Mouse (Mus musculus): ENCODE measurements around the gene Tenm2. TPM values are rescaled to one million over a fixed set of nuclear protein-coding genes. Genes with fewer than 3 reads are reported as not detected.

Gene Tenm2
- polyA plus RNA-seq, 1 experiment from 2014 or later: 6.7 TPM

DNA sequence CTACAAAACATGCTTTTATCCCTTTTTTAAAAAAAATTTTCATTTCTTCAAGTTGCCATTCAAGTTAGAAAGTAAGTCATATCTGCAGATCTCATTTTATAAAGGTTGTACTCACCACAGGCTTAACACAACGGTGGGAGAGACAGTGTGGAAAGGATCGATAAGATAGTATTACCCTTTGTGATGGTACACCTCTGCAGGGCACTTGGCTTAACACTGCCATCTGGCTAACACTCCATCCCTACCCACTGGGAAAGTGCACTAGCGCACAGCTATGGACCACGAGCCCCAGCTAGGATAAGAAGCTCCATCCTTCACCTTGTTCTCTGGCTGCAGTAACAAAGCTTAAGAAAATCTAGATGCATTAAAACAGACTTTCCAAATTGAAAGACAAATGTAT is 194.5 kb downstream of the Tenm2 start:
- peak; percentile 86 for DNase-seq (ENCODE audit: low spot score, missing footprints)
- Histone ChIP-seq H3K36me3 (ENCODE audit: control insufficient read depth, insufficient read depth, low read length) (no peaks in the 10 kb centered on the region), H3K27me3 (ENCODE audit: control insufficient read depth, insufficient read depth, low read length) (no peaks in the 10 kb centered on the region), H3K4me1 (ENCODE audit: control insufficient read depth, insufficient read depth, low read length) (peaks cover 8% of the 10 kb centered on the region; the same call in 1 of the 2 replicates), H3K4me3 (ENCODE audit: low read depth, low read length) (no peak overlapping the region), H3K27ac (ENCODE audit: low read depth, low read length) (no peak overlapping the region), H3K9me3 (ENCODE audit: control insufficient read depth, low read length) (no peaks in the 10 kb centered on the region), H3K4me2 (no peak overlapping the region), H3K9ac (ENCODE audit: low read length) (no peak overlapping the region)
- ATAC-seq (ENCODE audit: low FRiP score): no peak
- 69% methylated on average over 4 of the region's 4 CpGs for WGBS

DNA sequence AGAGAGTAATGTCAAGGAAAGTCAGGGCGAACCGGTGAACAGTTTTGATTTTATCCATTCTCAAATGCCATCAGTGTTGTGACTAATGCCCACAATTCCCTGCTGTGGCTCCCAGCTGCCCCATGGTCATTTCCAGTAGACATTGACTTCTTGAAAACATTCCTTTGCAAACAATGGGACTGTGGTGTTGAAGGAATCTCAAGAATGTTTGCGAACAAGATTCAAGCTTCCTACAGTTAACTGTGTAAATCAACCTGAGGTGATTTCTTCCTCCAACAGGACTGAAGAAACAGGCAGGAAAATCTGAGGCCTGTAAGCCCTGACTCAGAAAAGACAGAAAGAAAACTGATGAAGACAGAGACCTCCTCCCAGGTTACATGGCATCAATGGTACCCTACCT is 196.5 kb downstream of the Tenm2 start:
- no peaks in the 10 kb centered on the region for H3K9me3 ChIP-seq (ENCODE audit: control insufficient read depth, low read length)
- no peak for ATAC-seq (ENCODE audit: low FRiP score)

GRCm38 (mm10) chr11:37031305-37032055 is 204.3 kb downstream of the Tenm2 start:
- no peaks in the 10 kb centered on the region for H3K9me3 ChIP-seq (ENCODE audit: control insufficient read depth, low read length)
- H3K4me1 ChIP-seq (ENCODE audit: control insufficient read depth, insufficient read depth, low read length): peaks cover 4% of the 10 kb centered on the region; the same call in 1 of the 2 replicates
- no peak for DNase-seq (ENCODE audit: low spot score, missing footprints)
- H3K36me3 ChIP-seq (ENCODE audit: control insufficient read depth, insufficient read depth, low read length): no peaks in the 10 kb centered on the region
- 44% methylated on average over 7 of the region's 7 CpGs for WGBS
- no peak overlapping the region for H3K27ac ChIP-seq (ENCODE audit: low read depth, low read length)
- H3K27me3 ChIP-seq (ENCODE audit: control insufficient read depth, insufficient read depth, low read length): no peaks in the 10 kb centered on the region
- no peak for ATAC-seq (ENCODE audit: low FRiP score)
- no peak overlapping the region for H3K4me2 ChIP-seq
- H3K4me3 ChIP-seq (ENCODE audit: low read depth, low read length): no peak overlapping the region
- no peak overlapping the region for H3K9ac ChIP-seq (ENCODE audit: low read length)

More for the DNA sequence above, 196.5 kb downstream of the Tenm2 start:
- DNase-seq (ENCODE audit: low spot score, missing footprints): no peak
- Histone ChIP-seq H3K27me3 (ENCODE audit: control insufficient read depth, insufficient read depth, low read length) (no peaks in the 10 kb centered on the region), H3K4me2 (no peak overlapping the region), H3K36me3 (ENCODE audit: control insufficient read depth, insufficient read depth, low read length) (no peaks in the 10 kb centered on the region), H3K27ac (ENCODE audit: low read depth, low read length) (no peak overlapping the region), H3K9ac (ENCODE audit: low read length) (no peak overlapping the region), H3K4me3 (ENCODE audit: low read depth, low read length) (no peak overlapping the region), H3K4me1 (ENCODE audit: control insufficient read depth, insufficient read depth, low read length) (peaks cover 8% of the 10 kb centered on the region; the same call in 1 of the 2 replicates)
- WGBS: 81% methylated on average over 3 of the region's 3 CpGs

DNA sequence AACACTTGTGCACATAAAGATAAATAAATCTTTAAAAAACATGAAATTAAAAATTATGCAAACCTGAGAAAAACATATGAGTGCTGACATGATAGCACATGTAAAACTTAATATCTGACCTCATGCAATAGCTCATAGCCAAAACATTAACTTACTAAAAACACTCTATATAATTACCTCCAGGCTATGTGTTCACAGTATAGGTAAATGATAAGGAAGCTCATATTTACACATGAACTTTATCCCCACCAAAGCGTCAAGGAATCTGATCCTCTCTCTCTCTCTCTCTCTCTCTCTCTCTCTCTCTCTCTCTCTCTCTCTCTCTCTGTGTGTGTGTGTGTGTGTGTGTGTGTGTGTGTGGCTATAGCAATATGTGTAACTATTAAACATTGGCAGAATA is 223.9 kb downstream of the Tenm2 start:
- Histone ChIP-seq H3K27me3 (ENCODE audit: control insufficient read depth, insufficient read depth, low read length) (no peaks in the 10 kb centered on the region), H3K9ac (ENCODE audit: low read length) (no peak overlapping the region), H3K9me3 (ENCODE audit: control insufficient read depth, low read length) (no peaks in the 10 kb centered on the region), H3K4me2 (no peak overlapping the region), H3K36me3 (ENCODE audit: control insufficient read depth, insufficient read depth, low read length) (no peaks in the 10 kb centered on the region), H3K4me3 (ENCODE audit: low read depth, low read length) (no peak overlapping the region), H3K4me1 (ENCODE audit: control insufficient read depth, insufficient read depth, low read length) (no peaks in the 10 kb centered on the region), H3K27ac (ENCODE audit: low read depth, low read length) (no peak overlapping the region)
- ATAC-seq (ENCODE audit: low FRiP score) (no peak), DNase-seq (ENCODE audit: low spot score, missing footprints) (no peak)
- whole genome bisulfite sequencing: 88% methylated on average over 1 of the region's 1 CpGs

GRCm38 (mm10) chr11:37009243-37009642 is 226.5 kb downstream of the Tenm2 start:
- no peaks in the 10 kb centered on the region for H3K36me3 ChIP-seq (ENCODE audit: control insufficient read depth, insufficient read depth, low read length)
- ATAC-seq (ENCODE audit: low FRiP score) (no peak), DNase-seq (ENCODE audit: low spot score, missing footprints) (no peak)
- H3K4me3 ChIP-seq (ENCODE audit: low read depth, low read length): no peak overlapping the region
- WGBS: 88% methylated on average over 1 of the region's 1 CpGs
- H3K9ac ChIP-seq (ENCODE audit: low read length): no peak overlapping the region
- no peaks in the 10 kb centered on the region for H3K4me1 ChIP-seq (ENCODE audit: control insufficient read depth, insufficient read depth, low read length)
- no peaks in the 10 kb centered on the region for H3K27me3 ChIP-seq (ENCODE audit: control insufficient read depth, insufficient read depth, low read length)
- no peak overlapping the region for H3K4me2 ChIP-seq
- H3K27ac ChIP-seq (ENCODE audit: low read depth, low read length): no peak overlapping the region
- no peaks in the 10 kb centered on the region for H3K9me3 ChIP-seq (ENCODE audit: control insufficient read depth, low read length)

DNA sequence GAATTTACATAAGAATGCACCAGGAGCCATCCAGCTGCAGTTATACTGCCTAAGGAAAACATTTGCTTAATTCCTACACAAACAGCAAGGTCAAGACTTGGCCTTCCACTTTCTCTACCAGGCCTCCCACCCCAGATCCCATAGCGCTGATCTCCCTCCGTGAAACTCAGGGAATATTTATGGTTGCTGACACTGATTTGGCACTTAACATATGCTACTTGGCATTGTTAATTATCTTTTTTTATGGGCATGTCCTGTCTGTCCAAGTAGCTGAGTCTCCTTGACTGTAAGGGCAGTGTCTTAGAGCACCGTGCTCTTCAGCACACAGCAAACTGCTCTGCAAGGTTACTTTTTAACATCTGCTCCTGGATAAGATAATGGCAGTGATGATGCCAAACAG is 238.1 kb downstream of the Tenm2 start:
- no peak overlapping the region for H3K4me3 ChIP-seq (ENCODE audit: low read depth, low read length)
- H3K9me3 ChIP-seq (ENCODE audit: control insufficient read depth, low read length): no peaks in the 10 kb centered on the region
- DNase-seq (ENCODE audit: low spot score, missing footprints) (no peak), ATAC-seq (ENCODE audit: low FRiP score) (no peak)
- H3K4me2 ChIP-seq: no peak overlapping the region
- no peak overlapping the region for H3K27ac ChIP-seq (ENCODE audit: low read depth, low read length)
- WGBS: 60% methylated on average over 3 of the region's 3 CpGs
- no peaks in the 10 kb centered on the region for H3K36me3 ChIP-seq (ENCODE audit: control insufficient read depth, insufficient read depth, low read length)
- H3K9ac ChIP-seq (ENCODE audit: low read length): no peak overlapping the region
- no peaks in the 10 kb centered on the region for H3K27me3 ChIP-seq (ENCODE audit: control insufficient read depth, insufficient read depth, low read length)
- no peaks in the 10 kb centered on the region for H3K4me1 ChIP-seq (ENCODE audit: control insufficient read depth, insufficient read depth, low read length)

GRCm38 (mm10) chr11:36990895-36991294 is 244.9 kb downstream of the Tenm2 start:
- 88% methylated on average over 3 of the region's 3 CpGs for WGBS
- no peak overlapping the region for H3K27ac ChIP-seq (ENCODE audit: low read depth, low read length)
- no peak overlapping the region for H3K4me3 ChIP-seq (ENCODE audit: low read depth, low read length)
- H3K4me1 ChIP-seq (ENCODE audit: control insufficient read depth, insufficient read depth, low read length): no peaks in the 10 kb centered on the region
- H3K9ac ChIP-seq (ENCODE audit: low read length): no peak overlapping the region
- H3K27me3 ChIP-seq (ENCODE audit: control insufficient read depth, insufficient read depth, low read length): no peaks in the 10 kb centered on the region
- no peak overlapping the region for H3K4me2 ChIP-seq
- no peak for DNase-seq (ENCODE audit: low spot score, missing footprints)
- H3K36me3 ChIP-seq (ENCODE audit: control insufficient read depth, insufficient read depth, low read length): no peaks in the 10 kb centered on the region
- H3K9me3 ChIP-seq (ENCODE audit: control insufficient read depth, low read length): no peaks in the 10 kb centered on the region
- no peak for ATAC-seq (ENCODE audit: low FRiP score)

GRCm38 (mm10) chr11:36988776-36989565 is 246.8 kb downstream of the Tenm2 start:
- DNase-seq (ENCODE audit: low spot score, missing footprints): peak; percentile 89

GRCm38 (mm10) chr11:36974142-36974541 is 261.6 kb downstream of the Tenm2 start:
- no peak overlapping the region for H3K4me3 ChIP-seq (ENCODE audit: low read depth, low read length)
- H3K4me1 ChIP-seq (ENCODE audit: control insufficient read depth, insufficient read depth, low read length): no peaks in the 10 kb centered on the region
- H3K4me2 ChIP-seq: no peak overlapping the region
- H3K36me3 ChIP-seq (ENCODE audit: control insufficient read depth, insufficient read depth, low read length): no peaks in the 10 kb centered on the region
- H3K9ac ChIP-seq (ENCODE audit: low read length): no peak overlapping the region
- H3K27me3 ChIP-seq (ENCODE audit: control insufficient read depth, insufficient read depth, low read length): no peaks in the 10 kb centered on the region
- ATAC-seq (ENCODE audit: low FRiP score) (no peak), DNase-seq (ENCODE audit: low spot score, missing footprints) (no peak)
- no peak overlapping the region for H3K27ac ChIP-seq (ENCODE audit: low read depth, low read length)
- 80% methylated on average over 2 of the region's 2 CpGs for WGBS
- no peaks in the 10 kb centered on the region for H3K9me3 ChIP-seq (ENCODE audit: control insufficient read depth, low read length)

More at GRCm38 (mm10) chr11:36988776-36989565, 246.8 kb downstream of the Tenm2 start:
- Histone ChIP-seq H3K27ac (ENCODE audit: low read depth, low read length) (no peak overlapping the region), H3K4me1 (ENCODE audit: control insufficient read depth, insufficient read depth, low read length) (no peaks in the 10 kb centered on the region), H3K27me3 (ENCODE audit: control insufficient read depth, insufficient read depth, low read length) (no peaks in the 10 kb centered on the region), H3K36me3 (ENCODE audit: control insufficient read depth, insufficient read depth, low read length) (no peaks in the 10 kb centered on the region), H3K9me3 (ENCODE audit: control insufficient read depth, low read length) (no peaks in the 10 kb centered on the region), H3K4me2 (no peak overlapping the region), H3K4me3 (ENCODE audit: low read depth, low read length) (no peak overlapping the region), H3K9ac (ENCODE audit: low read length) (no peak overlapping the region)
- peak; percentile 72; the same call in 1 of the 2 replicates for ATAC-seq (ENCODE audit: low FRiP score)
- WGBS: 34% methylated on average over 5 of the region's 5 CpGs

Data from midbrain, embryonic 11.5 days (tissue).